Mouse (Mus musculus) midbrain, postnatal 0 days (tissue): ENCODE data around the gene Zfp462. TPM values are rescaled to one million over a fixed set of nuclear protein-coding genes. Genes with fewer than 3 reads are reported as not detected.
"Not testable (repeated sequence)": the region's sequence is repeated elsewhere in the genome, so short reads cannot be mapped to it uniquely, and the experiment has no call there.

Source experiments
- ATAC-seq: fragments of 200-750 bp; cut with Nextera tagmentation; 2 replicates; pipeline ENCODE4 v1.8.0; 2017; ENCODE audit warnings: moderate number of reproducible peaks, mild to moderate bottlenecking, moderate TSS enrichment, moderate library complexity; ENCODE audit not compliant: low FRiP score
- DNase-seq: peaks from one replicate; pipeline ENCODE4 v3.0.0-alpha.2; 2015; ENCODE audit warnings: low spot score
- H3K27ac ChIP-seq: fragments of 300-500 bp; sonication (generic); 2 replicates; pipeline ENCODE4 v1.5.1; 2014; ENCODE audit warnings: low read depth, mild to moderate bottlenecking, low read length, mixed read lengths
- H3K27me3 ChIP-seq: fragments of 300-500 bp; sonication (generic); 2 replicates; pipeline ENCODE4 v1.6.1; 2014; ENCODE audit warnings: low read length, control low read depth, mixed read lengths; ENCODE audit not compliant: insufficient read depth
- H3K36me3 ChIP-seq: fragments of 300-500 bp; sonication (generic); 2 replicates; pipeline ENCODE4 v1.6.1; 2014; ENCODE audit warnings: low read length, control low read depth, mixed read lengths; ENCODE audit not compliant: insufficient read depth
- H3K4me1 ChIP-seq: fragments of 300-500 bp; sonication (generic); 2 replicates; pipeline ENCODE4 v1.6.1; 2014; ENCODE audit warnings: mild to moderate bottlenecking, control low read depth, antibody characterized with exemption, low read length, mixed read lengths; ENCODE audit not compliant: insufficient read depth
- H3K4me2 ChIP-seq: fragments of 300-500 bp; sonication (generic); 2 replicates; pipeline ENCODE4 v1.6.1; 2014; ENCODE audit warnings: low read depth, mild to moderate bottlenecking, low read length, mixed read lengths; ENCODE audit not compliant: poor library complexity, severe bottlenecking
- H3K4me3 ChIP-seq: fragments of 300-500 bp; sonication (generic); 2 replicates; pipeline ENCODE4 v1.5.1; 2014; ENCODE audit warnings: low read depth, mild to moderate bottlenecking, low read length, moderate library complexity
- H3K9ac ChIP-seq: fragments of 300-500 bp; sonication (generic); replicated peaks from 2 replicates; pipeline ENCODE4 v1.6.1; 2014; ENCODE audit warnings: mild to moderate bottlenecking, low read length, moderate library complexity, mixed read lengths; ENCODE audit not compliant: poor library complexity, severe bottlenecking
- H3K9me3 ChIP-seq: fragments of 300-500 bp; sonication (generic); 2 replicates; pipeline ENCODE4 v1.6.1; 2016; ENCODE audit warnings: low read length, control low read depth
- CTCF ChIP-seq: IDR thresholded peaks from 2 replicates; pipeline ENCODE4 v1.5.1; 2016; ENCODE audit warnings: antibody characterized with exemption, mild to moderate bottlenecking
- WGBS: fragments of 180-500 bp; shearing (Covaris S2); extraction: QIAGEN DNeasy Blood & Tissue Kit; methylation state at CpG from one replicate; pipeline ENCODE4 v1.1.7; 2014; 5-methylcytosine and 5-hydroxymethylcytosine counted together
- polyA plus RNA-seq: library from polyadenylated mRNA; unstranded; fragments of >200 nt; fragmentation: Nextera tagmentation; extraction: Ambion mirVana; gene quantifications from 2 replicates; pipeline ENCODE4 v1.2.1, GENCODE M21; 2015
- total RNA-seq: library from RNA; depleted of rRNA; stranded (reverse); fragments of >200 nt; gene quantifications from 2 replicates; pipeline ENCODE4 v1.2.3, GENCODE M21; 2014

Gene Zfp462
- total and polyA plus RNA-seq, 2 experiments from 2014 or later, result 9.1 to 51.5 TPM

- no peak overlapping the region for H3K27ac ChIP-seq
- DNase-seq (no peak), ATAC-seq (no peak)
- H3K4me2 ChIP-seq, result no peak overlapping the region
- no peaks in the 10 kb centered on the region for H3K27me3 ChIP-seq
- no peak overlapping the region for H3K9ac ChIP-seq
- no peak overlapping the region for H3K4me3 ChIP-seq
- peaks cover 2% of the 10 kb centered on the region; the same call in 1 of the 2 replicates for H3K36me3 ChIP-seq
- no peaks in the 10 kb centered on the region for H3K9me3 ChIP-seq
- H3K4me1 ChIP-seq, result peaks cover 7% of the 10 kb centered on the region; the same call in 1 of the 2 replicates
- no peak for TF ChIP-seq CTCF
- 84% methylated on average over 13 of the region's 13 CpGs for WGBS
These were observed 35.1 kb downstream of the Zfp462 start for GRCm38 (mm10) chr4:54979771-54980472.

- DNase-seq, result no peak
- H3K27ac ChIP-seq, result no peak overlapping the region
- no peak overlapping the region for H3K9ac ChIP-seq
- H3K36me3 ChIP-seq, result peaks cover 2% of the 10 kb centered on the region; the same call in 1 of the 2 replicates
- ATAC-seq, result no peak
- no peaks in the 10 kb centered on the region for H3K9me3 ChIP-seq
- H3K4me3 ChIP-seq, result no peak overlapping the region
- 94% methylated on average over 2 of the region's 2 CpGs for WGBS
- no peaks in the 10 kb centered on the region for H3K27me3 ChIP-seq
- no peak for TF ChIP-seq CTCF
- H3K4me1 ChIP-seq, result 0 out of 2 replicates have a peak, but pooled peaks cover 4% of the 10 kb centered on the region
- H3K4me2 ChIP-seq, result no peak overlapping the region
These were observed 39.7 kb downstream of the Zfp462 start for GRCm38 (mm10) chr4:54984502-54984901.

- Histone ChIP-seq H3K9me3 (no peaks in the 10 kb centered on the region), H3K4me3 (no peak overlapping the region), H3K36me3 (peaks cover 3% of the 10 kb centered on the region; the same call in 1 of the 2 replicates), H3K9ac (no peak overlapping the region), H3K27me3 (no peaks in the 10 kb centered on the region), H3K4me2 (no peak overlapping the region), H3K4me1 (no peaks in the 10 kb centered on the region), H3K27ac (no peak overlapping the region)
- 87% methylated on average over 4 of the region's 4 CpGs for WGBS
- ATAC-seq (no peak), DNase-seq (no peak)
- TF ChIP-seq CTCF, result no peak
These were observed 41.8 kb downstream of the Zfp462 start for GRCm38 (mm10) chr4:54986671-54987070.

GRCm38 (mm10) chr4:54987256-54987655, 42.4 kb downstream of the Zfp462 start:
- TF ChIP-seq CTCF, result no peak
- Histone ChIP-seq H3K27me3 (no peaks in the 10 kb centered on the region), H3K4me1 (no peaks in the 10 kb centered on the region), H3K27ac (no peak overlapping the region), H3K4me2 (no peak overlapping the region), H3K4me3 (no peak overlapping the region), H3K9me3 (no peaks in the 10 kb centered on the region), H3K9ac (no peak overlapping the region), H3K36me3 (peaks cover 3% of the 10 kb centered on the region; the same call in 1 of the 2 replicates)
- WGBS, result 59% methylated on average over 3 of the region's 3 CpGs
- ATAC-seq (no peak), DNase-seq (no peak)

- no peak for TF ChIP-seq CTCF
- WGBS, result 86% methylated on average over 1 of the region's 1 CpGs
- no peak for ATAC-seq
- Histone ChIP-seq H3K27ac (no peak overlapping the region), H3K36me3 (peaks cover 3% of the 10 kb centered on the region; the same call in 1 of the 2 replicates), H3K4me3 (no peak overlapping the region), H3K27me3 (no peaks in the 10 kb centered on the region), H3K4me1 (no peaks in the 10 kb centered on the region), H3K9ac (no peak overlapping the region), H3K4me2 (no peak overlapping the region), H3K9me3 (no peaks in the 10 kb centered on the region)
- DNase-seq, result no peak
These were observed 43.1 kb downstream of the Zfp462 start for GRCm38 (mm10) chr4:54987926-54988325.

- Histone ChIP-seq H3K27ac (no peak overlapping the region), H3K4me2 (no peak overlapping the region), H3K4me1 (no peaks in the 10 kb centered on the region), H3K4me3 (no peak overlapping the region), H3K9me3 (no peaks in the 10 kb centered on the region), H3K36me3 (peaks cover 3% of the 10 kb centered on the region; the same call in 1 of the 2 replicates), H3K27me3 (no peaks in the 10 kb centered on the region), H3K9ac (no peak overlapping the region)
- ATAC-seq, result no peak
- DNase-seq, result no peak
- no peak for TF ChIP-seq CTCF
- 64% methylated on average over 5 of the region's 5 CpGs for WGBS
These were observed 47.1 kb downstream of the Zfp462 start for GRCm38 (mm10) chr4:54991973-54992372.

GRCm38 (mm10) chr4:54993001-54993400, 48.2 kb downstream of the Zfp462 start:
- H3K4me1 ChIP-seq, H3K4me3 ChIP-seq, H3K4me2 ChIP-seq, H3K27ac ChIP-seq, H3K27me3 ChIP-seq, H3K9ac ChIP-seq, ATAC-seq, H3K9me3 ChIP-seq, H3K36me3 ChIP-seq, DNase-seq: not testable (repeated sequence)
